Mouse (Mus musculus): ENCODE results near the gene Fam205a4.
"Not testable (repeated sequence)": the region's sequence is repeated elsewhere in the genome, so short reads cannot be mapped to it uniquely, and the experiment has no call there.

The Fam205a4 gene

GRCm38 (mm10) chr4:41965758-41966157 is at the start of gene Fam205a4:
TSS of gene Fam205a4 (plus strand) at chr4:41966058.
- not testable (repeated sequence) for DNase-seq (ENCODE audit: low spot score)

- not testable (repeated sequence) for DNase-seq (ENCODE audit: low spot score)
Observed at GRCm38 (mm10) chr4:41941272-41941671, 24.6 kb upstream of the Fam205a4 start, which contains the start of gene Gm20878. TSS of gene Gm20878 (plus strand) at chr4:41941572.
